Mouse (Mus musculus) midbrain, embryonic 16.5 days (tissue): Measurements from ENCODE around the gene Pvalb. TPM values are rescaled to one million over a fixed set of nuclear protein-coding genes. Genes with fewer than 3 reads are reported as not detected.

Source experiments
- ATAC-seq: fragments of 200-750 bp; cut with Nextera tagmentation; 2 replicates; pipeline ENCODE4 v1.8.0; 2017; ENCODE audit warnings: moderate TSS enrichment
- H3K27ac ChIP-seq: fragments of 300-500 bp; sonication (generic); 2 replicates; pipeline ENCODE4 v1.5.1; 2014; ENCODE audit warnings: mild to moderate bottlenecking, low read length, mixed read lengths
- H3K27me3 ChIP-seq: fragments of 300-500 bp; sonication (generic); 2 replicates; pipeline ENCODE4 v1.6.1; 2014; ENCODE audit warnings: low read depth, low read length, mixed read lengths; ENCODE audit not compliant: control insufficient read depth, insufficient read depth
- H3K36me3 ChIP-seq: fragments of 300-500 bp; sonication (generic); 2 replicates; pipeline ENCODE4 v1.6.1; 2014; ENCODE audit warnings: mild to moderate bottlenecking, low read length, moderate library complexity, mixed read lengths; ENCODE audit not compliant: control insufficient read depth, insufficient read depth
- H3K4me1 ChIP-seq: fragments of 300-500 bp; sonication (generic); 2 replicates; pipeline ENCODE4 v1.6.1; 2014; ENCODE audit warnings: mild to moderate bottlenecking, low read length, mixed read lengths; ENCODE audit not compliant: control insufficient read depth, insufficient read depth
- H3K4me2 ChIP-seq: fragments of 300-500 bp; sonication (generic); 2 replicates; pipeline ENCODE4 v1.6.1; 2014; ENCODE audit warnings: mild to moderate bottlenecking, low read length, mixed read lengths
- H3K4me3 ChIP-seq: fragments of 300-500 bp; sonication (generic); 2 replicates; pipeline ENCODE4 v1.5.1; 2014; ENCODE audit warnings: low read depth, mild to moderate bottlenecking, low read length, moderate library complexity, mixed read lengths
- H3K9ac ChIP-seq: fragments of 300-500 bp; sonication (generic); 2 replicates; pipeline ENCODE4 v1.6.1; 2014; ENCODE audit warnings: low read depth, low read length, mixed read lengths
- H3K9me3 ChIP-seq: fragments of 300-500 bp; sonication (generic); replicated peaks from 2 replicates; pipeline ENCODE4 v1.6.1; 2014; ENCODE audit warnings: mild to moderate bottlenecking, low read length, mixed read lengths; ENCODE audit not compliant: control insufficient read depth, poor library complexity, severe bottlenecking
- WGBS: fragments of 180-500 bp; shearing (Covaris S2); extraction: QIAGEN DNeasy Blood & Tissue Kit; methylation state at CpG from one replicate; pipeline ENCODE4 v1.1.7; 2014; 5-methylcytosine and 5-hydroxymethylcytosine counted together
- polyA plus RNA-seq: library from polyadenylated mRNA; unstranded; fragments of >200 nt; fragmentation: Nextera tagmentation; extraction: Ambion mirVana; gene quantifications from 2 replicates; pipeline ENCODE4 v1.2.1, GENCODE M21; 2015

The Pvalb gene
- polyA plus RNA-seq = 1.3 and 1.8 TPM in 2 replicates

GRCm38 (mm10) chr15:78206312-78206711 lies at the start of gene Pvalb:
TSS of gene Pvalb (minus strand) at chr15:78206400.
- Histone ChIP-seq H3K4me3 (no peak within 1 kb of the TSS), H3K27ac (no peak within 1 kb of the TSS), H3K36me3 (no peaks in the 10 kb centered on the region), H3K4me2 (no peak within 1 kb of the TSS), H3K9me3 (no peaks in the 10 kb centered on the region), H3K9ac (no peak within 1 kb of the TSS), H3K4me1 (peaks cover 2% of the 10 kb centered on the region; the same call in 1 of the 2 replicates), H3K27me3 (peaks cover 34% of the 10 kb centered on the region)
- no peak for ATAC-seq
- WGBS = 88% methylated on average over 7 of the region's 7 CpGs

- no peaks in the 10 kb centered on the region; the same call in 1 of the 2 replicates for H3K4me1 ChIP-seq
- ATAC-seq = 0 out of 2 replicates have a peak, but pooled peaks have one; percentile 28
- no peaks in the 10 kb centered on the region for H3K36me3 ChIP-seq
- no peaks in the 10 kb centered on the region for H3K9me3 ChIP-seq
- peak overlapping the region; percentile 25 for H3K4me2 ChIP-seq
- H3K27ac ChIP-seq = no peak overlapping the region
- WGBS = 20% methylated on average over 20 of the region's 20 CpGs
- H3K4me3 ChIP-seq = no peak overlapping the region
- no peak overlapping the region for H3K9ac ChIP-seq
- peaks cover 3% of the 10 kb centered on the region; the same call in 1 of the 2 replicates for H3K27me3 ChIP-seq
Observed at GRCm38 (mm10) chr15:78254751-78255150, 48.6 kb upstream of the Pvalb start.

GRCm38 (mm10) chr15:78248410-78248809 lies 42.2 kb upstream of the Pvalb start:
- Histone ChIP-seq H3K9me3 (no peaks in the 10 kb centered on the region), H3K27ac (no peak overlapping the region), H3K36me3 (no peaks in the 10 kb centered on the region), H3K27me3 (no peaks in the 10 kb centered on the region), H3K4me1 (no peaks in the 10 kb centered on the region), H3K4me3 (no peak overlapping the region), H3K9ac (no peak overlapping the region), H3K4me2 (no peak overlapping the region)
- ATAC-seq = no peak
- WGBS = 74% methylated on average over 3 of the region's 3 CpGs

- H3K9ac ChIP-seq = no peak overlapping the region
- H3K36me3 ChIP-seq = no peaks in the 10 kb centered on the region
- WGBS = 59% methylated on average over 2 of the region's 2 CpGs
- H3K27me3 ChIP-seq = no peaks in the 10 kb centered on the region
- H3K4me2 ChIP-seq = no peak overlapping the region
- H3K27ac ChIP-seq = no peak overlapping the region
- no peaks in the 10 kb centered on the region for H3K9me3 ChIP-seq
- no peak overlapping the region for H3K4me3 ChIP-seq
- H3K4me1 ChIP-seq = no peaks in the 10 kb centered on the region
- no peak for ATAC-seq
Observed at GRCm38 (mm10) chr15:78247659-78248058, 41.5 kb upstream of the Pvalb start.

- Histone ChIP-seq H3K4me1 (no peaks in the 10 kb centered on the region), H3K9me3 (no peaks in the 10 kb centered on the region), H3K27ac (no peak overlapping the region), H3K36me3 (no peaks in the 10 kb centered on the region), H3K27me3 (no peaks in the 10 kb centered on the region), H3K4me3 (no peak overlapping the region), H3K9ac (no peak overlapping the region), H3K4me2 (no peak overlapping the region)
- no peak for ATAC-seq
- 80% methylated on average over 18 of the region's 18 CpGs for WGBS
Observed at GRCm38 (mm10) chr15:78246143-78247116, 40.2 kb upstream of the Pvalb start.

GRCm38 (mm10) chr15:78244695-78245492 lies 38.7 kb upstream of the Pvalb start, which contains the start of gene Ncf4:
TSS of gene Ncf4 (plus strand) at chr15:78244801.
- WGBS = 66% methylated on average over 7 of the region's 7 CpGs
- Histone ChIP-seq H3K4me2 (no peak within 1 kb of the TSS), H3K27me3 (no peaks in the 10 kb centered on the region), H3K4me3 (no peak within 1 kb of the TSS), H3K9me3 (no peaks in the 10 kb centered on the region), H3K4me1 (no peaks in the 10 kb centered on the region), H3K36me3 (no peaks in the 10 kb centered on the region), H3K9ac (no peak within 1 kb of the TSS), H3K27ac (no peak within 1 kb of the TSS)
- ATAC-seq = no peak

- Histone ChIP-seq H3K9me3 (no peaks in the 10 kb centered on the region), H3K9ac (no peak overlapping the region), H3K4me1 (no peaks in the 10 kb centered on the region), H3K4me2 (no peak overlapping the region), H3K36me3 (no peaks in the 10 kb centered on the region), H3K27ac (no peak overlapping the region), H3K4me3 (no peak overlapping the region), H3K27me3 (no peaks in the 10 kb centered on the region)
- 75% methylated on average over 6 of the region's 6 CpGs for WGBS
- no peak for ATAC-seq
Observed at GRCm38 (mm10) chr15:78243774-78244173, 37.6 kb upstream of the Pvalb start.

GRCm38 (mm10) chr15:78243061-78243460 lies 36.9 kb upstream of the Pvalb start:
- no peak for ATAC-seq
- 0 out of 2 replicates have a peak, but pooled peaks cover under 1% of the 10 kb centered on the region for H3K27me3 ChIP-seq
- 84% methylated on average over 8 of the region's 8 CpGs for WGBS
- H3K9me3 ChIP-seq = no peaks in the 10 kb centered on the region
- H3K27ac ChIP-seq = no peak overlapping the region
- no peaks in the 10 kb centered on the region for H3K4me1 ChIP-seq
- H3K4me3 ChIP-seq = no peak overlapping the region
- H3K36me3 ChIP-seq = no peaks in the 10 kb centered on the region
- no peak overlapping the region for H3K9ac ChIP-seq
- H3K4me2 ChIP-seq = no peak overlapping the region
